Mouse (Mus musculus) MEL (cell line): Measurements from ENCODE around the gene Med13l. TPM values are rescaled to one million over a fixed set of nuclear protein-coding genes. Genes with fewer than 3 reads are reported as not detected.

Source experiments
- DNase-seq: peaks from one replicate; pipeline ENCODE4 v3.0.0; 2011; ENCODE audit warnings: low read depth, low spot score
- H3K27ac ChIP-seq: 2 replicates; pipeline ENCODE4 v1.5.1; 2012; ENCODE audit warnings: low read depth, mild to moderate bottlenecking, control low read depth, low read length, moderate library complexity; ENCODE audit not compliant: control insufficient read depth
- H3K27me3 ChIP-seq, 2 experiments: fragments of 150-350 bp in 1 of 2; sonication (generic) in 1 of 2; 2 replicates each; pipeline ENCODE4 v1.6.1; 2012; ENCODE audit warnings: low read length in 2 of 2, mild to moderate bottlenecking in 2 of 2, improper control_type of control experiment in 1 of 2, moderate library complexity in 1 of 2; ENCODE audit not compliant: insufficient read depth in 2 of 2, control insufficient read depth in 1 of 2
- H3K36me3 ChIP-seq, 2 experiments: 2 replicates each; pipeline ENCODE4 v1.6.1; 2012 to 2014; ENCODE audit warnings: low read length in 2 of 2, improper control_type of control experiment in 1 of 2, inconsistent platforms in 1 of 2, mild to moderate bottlenecking in 1 of 2; ENCODE audit not compliant: insufficient read depth in 2 of 2, control insufficient read depth in 1 of 2
- H3K4me1 ChIP-seq, 2 experiments: fragments of 150-350 bp in 1 of 2; sonication (generic) in 1 of 2; 2 replicates each; pipeline ENCODE4 v1.6.1; 2012; ENCODE audit warnings: low read length in 2 of 2, improper control_type of control experiment in 1 of 2, mild to moderate bottlenecking in 1 of 2; ENCODE audit not compliant: insufficient read depth in 2 of 2, control insufficient read depth in 1 of 2
- H3K4me3 ChIP-seq, 2 experiments: fragments of 150-350 bp in 1 of 2; sonication (generic) in 1 of 2; 2 replicates each; pipeline ENCODE4 v1.5.1; 2012; ENCODE audit warnings: low read depth in 2 of 2, low read length in 2 of 2, mild to moderate bottlenecking in 2 of 2, moderate library complexity in 2 of 2, control low read depth in 1 of 2, improper control_type of control experiment in 1 of 2; ENCODE audit not compliant: control insufficient read depth in 1 of 2, insufficient read depth in 1 of 2
- H3K79me2 ChIP-seq: 2 replicates; pipeline ENCODE4 v1.6.1; 2012; ENCODE audit warnings: mild to moderate bottlenecking, low read length, moderate library complexity; ENCODE audit not compliant: control insufficient read depth, poor library complexity, insufficient read depth
- H3K9ac ChIP-seq: 2 replicates; pipeline ENCODE4 v1.6.1; 2012; ENCODE audit warnings: low read depth, mild to moderate bottlenecking, control low read depth, low read length, moderate library complexity; ENCODE audit not compliant: control insufficient read depth, poor library complexity, severe bottlenecking
- H3K9me3 ChIP-seq: fragments of 150-350 bp; sonication (generic); replicated peaks from 2 replicates; pipeline ENCODE4 v1.6.1; 2012; ENCODE audit warnings: mild to moderate bottlenecking, low read length, improper control_type of control experiment, moderate library complexity; ENCODE audit not compliant: insufficient read depth
- BHLHE40 ChIP-seq: IDR thresholded peaks from 2 replicates; pipeline ENCODE4 v1.6.1; 2012; ENCODE audit warnings: low read depth, mild to moderate bottlenecking, inconsistent platforms, low read length, improper control_type of control experiment, borderline replicate concordance
- CHD1 ChIP-seq: IDR thresholded peaks from 2 replicates; pipeline ENCODE4 v1.6.1; 2012; ENCODE audit warnings: low read depth, mild to moderate bottlenecking, inconsistent platforms, low read length, improper control_type of control experiment
- CTCF ChIP-seq, 3 experiments: IDR thresholded peaks in 2 of 3; conservative IDR thresholded peaks in 1 of 3; 2 replicates each; pipeline ENCODE4 v1.5.1; 2011 to 2012; ENCODE audit warnings: low read length in 3 of 3, low read depth in 2 of 3, mild to moderate bottlenecking in 2 of 3, improper control_type of control experiment in 1 of 3, inconsistent platforms in 1 of 3, mixed read lengths in 1 of 3, moderate library complexity in 1 of 3; ENCODE audit not compliant: control insufficient read depth in 1 of 3, insufficient read depth in 1 of 3, poor library complexity in 1 of 3, severe bottlenecking in 1 of 3
- E2F4 ChIP-seq: IDR thresholded peaks from 2 replicates; pipeline ENCODE4 v1.6.1; 2011; ENCODE audit warnings: low read depth, low read length, improper control_type of control experiment, borderline replicate concordance
- EP300 ChIP-seq, 2 experiments: IDR thresholded peaks; 2 replicates each; pipeline ENCODE4 v1.6.1; 2011; ENCODE audit warnings: improper control_type of control experiment in 2 of 2, low read length in 2 of 2, low read depth in 1 of 2, mild to moderate bottlenecking in 1 of 2
- ETS1 ChIP-seq: IDR thresholded peaks from 2 replicates; pipeline ENCODE4 v1.6.1; 2012; ENCODE audit warnings: low read depth, mild to moderate bottlenecking, inconsistent platforms, low read length, improper control_type of control experiment, moderate library complexity
- GATA1 ChIP-seq: IDR thresholded peaks from 2 replicates; pipeline ENCODE4 v1.6.1; 2011; ENCODE audit warnings: low read depth, low read length, improper control_type of control experiment
- HCFC1 ChIP-seq: IDR thresholded peaks from 2 replicates; pipeline ENCODE4 v1.6.1; 2012; ENCODE audit warnings: low read depth, mild to moderate bottlenecking, inconsistent platforms, low read length, improper control_type of control experiment, moderate library complexity
- JUND ChIP-seq: IDR thresholded peaks from 2 replicates; pipeline ENCODE4 v1.6.1; 2011; ENCODE audit warnings: low read depth, mild to moderate bottlenecking, improper control_type of control experiment, low read length
- MAFK ChIP-seq: IDR thresholded peaks from 2 replicates; pipeline ENCODE4 v1.6.1; 2011; ENCODE audit warnings: low read depth, mild to moderate bottlenecking, low read length, improper control_type of control experiment, borderline replicate concordance
- MAZ ChIP-seq: IDR thresholded peaks from 2 replicates; pipeline ENCODE4 v1.6.1; 2012; ENCODE audit warnings: low read depth, mild to moderate bottlenecking, inconsistent platforms, low read length, improper control_type of control experiment
- MYC ChIP-seq: IDR thresholded peaks from 2 replicates; pipeline ENCODE4 v1.6.1; 2011; ENCODE audit warnings: low read depth, mild to moderate bottlenecking, low read length, improper control_type of control experiment, moderate library complexity
- NELFE ChIP-seq: IDR thresholded peaks from 2 replicates; pipeline ENCODE4 v1.6.1; 2011; ENCODE audit warnings: low read depth, low read length, improper control_type of control experiment
- POLR2A ChIP-seq, 2 experiments: IDR thresholded peaks; 2 replicates each; pipeline ENCODE4 v1.6.1; 2011 to 2012; ENCODE audit warnings: low read length in 2 of 2, mild to moderate bottlenecking in 2 of 2, control low read depth in 1 of 2, improper control_type of control experiment in 1 of 2, low read depth in 1 of 2, moderate library complexity in 1 of 2; ENCODE audit not compliant: control insufficient read depth in 1 of 2, insufficient read depth in 1 of 2, poor library complexity in 1 of 2
- POLR2AphosphoS2 ChIP-seq: IDR thresholded peaks from 2 replicates; pipeline ENCODE4 v1.6.1; 2011; ENCODE audit warnings: low read length, improper control_type of control experiment
- POLR2AphosphoS5 ChIP-seq: IDR thresholded peaks from 2 replicates; pipeline ENCODE4 v1.6.1; 2012; ENCODE audit warnings: low read depth, borderline replicate concordance, mild to moderate bottlenecking, inconsistent platforms, low read length, moderate library complexity, mixed read lengths
- RCOR1 ChIP-seq: IDR thresholded peaks from 2 replicates; pipeline ENCODE4 v1.6.1; 2012; ENCODE audit warnings: low read depth, mild to moderate bottlenecking, inconsistent platforms, low read length, improper control_type of control experiment
- SIN3A ChIP-seq: IDR thresholded peaks from 2 replicates; pipeline ENCODE4 v1.6.1; 2012; ENCODE audit warnings: low read length, improper control_type of control experiment, inconsistent platforms
- SMC3 ChIP-seq: IDR thresholded peaks from 2 replicates; pipeline ENCODE4 v1.6.1; 2011; ENCODE audit warnings: low read depth, low read length, improper control_type of control experiment
- TAL1 ChIP-seq: IDR thresholded peaks from 2 replicates; pipeline ENCODE4 v1.6.1; 2012; ENCODE audit warnings: mild to moderate bottlenecking, inconsistent platforms, low read length, moderate library complexity, mixed read lengths
- TBP ChIP-seq: IDR thresholded peaks from 2 replicates; pipeline ENCODE4 v1.8.0; 2011; ENCODE audit warnings: low read depth, low read length, improper control_type of control experiment
- ZKSCAN1 ChIP-seq: IDR thresholded peaks from 2 replicates; pipeline ENCODE4 v1.6.1; 2012; ENCODE audit warnings: low read depth, mild to moderate bottlenecking, inconsistent platforms, low read length, improper control_type of control experiment, moderate library complexity
- ZMIZ1 ChIP-seq: IDR thresholded peaks from 2 replicates; pipeline ENCODE4 v1.6.1; 2012; ENCODE audit warnings: low read depth, mild to moderate bottlenecking, inconsistent platforms, low read length, improper control_type of control experiment, moderate library complexity
- polyA plus RNA-seq, 2 experiments: library from polyadenylated mRNA; stranded (reverse) in 1 of 2; unstranded in 1 of 2; fragments of >175 nt in 1 of 2; fragments of >200 nt in 1 of 2; gene quantifications; 2 replicates each; pipeline versions ENCODE4 v1.2.1 to v1.2.4; 2012; ENCODE audit warnings: low replicate concordance in 2 of 2, low read depth in 1 of 2; ENCODE audit not compliant: insufficient read length in 2 of 2, insufficient read depth in 1 of 2, missing spikeins in 1 of 2
- total RNA-seq: library from RNA; depleted of rRNA; stranded (reverse); fragments of 300-350 nt; gene quantifications from 2 replicates; pipeline ENCODE4 v1.2.3, GENCODE M21; 2012

Med13l gene
- total and polyA plus RNA-seq, 3 experiments = 13.4 to 16.1 TPM; not detected in 1

DNA sequence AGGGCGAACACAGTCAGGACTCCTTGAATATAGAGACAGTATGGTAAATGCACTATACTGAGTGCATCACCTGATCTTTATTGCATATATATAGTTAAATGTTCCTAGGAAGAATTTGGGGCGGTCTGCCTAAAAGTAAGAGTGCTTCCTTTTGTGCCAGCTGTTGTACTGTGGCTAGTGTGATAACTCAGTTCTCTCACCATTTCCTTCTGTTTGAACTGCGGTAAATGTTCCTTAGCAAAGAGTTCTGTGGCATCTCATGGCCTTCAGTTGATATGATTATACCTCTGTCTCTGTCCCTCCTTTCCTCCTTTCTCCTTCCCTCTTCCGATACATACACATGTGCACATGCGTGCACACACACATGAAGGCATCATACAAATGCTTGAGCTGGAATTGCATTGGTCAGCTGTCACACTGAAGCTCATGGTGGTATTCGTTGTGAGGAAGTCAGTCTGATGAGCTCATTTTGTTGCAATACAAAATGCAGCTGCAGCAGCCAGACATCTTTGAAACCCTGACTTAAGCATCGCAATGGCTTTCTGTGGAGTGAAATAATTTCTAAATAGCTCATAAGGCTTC is 97.9 kb downstream of the Med13l start:
- Histone ChIP-seq H3K9me3 (no peaks in the 10 kb centered on the region), H3K27ac (no peak overlapping the region), H3K27me3 (no peaks in the 10 kb centered on the region), H3K9ac (no peak overlapping the region), H3K4me3 (no peak overlapping the region), H3K36me3 (peaks cover 0 to 7% of the 10 kb centered on the region in 2 experiments; a peak in 2 of 4 replicates), H3K79me2 (peaks cover 4% of the 10 kb centered on the region; the same call in 1 of the 2 replicates), H3K4me1 (peaks cover 0 to 3% of the 10 kb centered on the region in 2 experiments; a peak in 1 of 4 replicates)
- TF ChIP-seq ZMIZ1 (no peak), JUND (no peak), POLR2AphosphoS2 (no peak), ETS1 (no peak), MYC (no peak), SMC3 (no peak), POLR2AphosphoS5 (no peak), CTCF (IDR thresholded peaks at IDR 0.05 in 2 of 3, conservative IDR thresholded peaks at IDR 0.05 in 1 of 3; ENCODE audit: control insufficient read depth in 1 of 3, insufficient read depth in 1 of 3, low read depth in 2 of 3, low read length in 3 of 3, poor library complexity in 1 of 3, severe bottlenecking in 1 of 3) (no peak), SIN3A (no peak), BHLHE40 (no peak), TBP (no peak), RCOR1 (no peak), CHD1 (no peak), NELFE (no peak), POLR2A (IDR thresholded peaks at IDR 0.05; ENCODE audit: control insufficient read depth in 1 of 2, insufficient read depth in 1 of 2, low read depth in 1 of 2, low read length in 2 of 2, poor library complexity in 1 of 2) (no peak), MAZ (no peak), HCFC1 (no peak), E2F4 (no peak), MAFK (no peak)
- no peak for DNase-seq

DNA sequence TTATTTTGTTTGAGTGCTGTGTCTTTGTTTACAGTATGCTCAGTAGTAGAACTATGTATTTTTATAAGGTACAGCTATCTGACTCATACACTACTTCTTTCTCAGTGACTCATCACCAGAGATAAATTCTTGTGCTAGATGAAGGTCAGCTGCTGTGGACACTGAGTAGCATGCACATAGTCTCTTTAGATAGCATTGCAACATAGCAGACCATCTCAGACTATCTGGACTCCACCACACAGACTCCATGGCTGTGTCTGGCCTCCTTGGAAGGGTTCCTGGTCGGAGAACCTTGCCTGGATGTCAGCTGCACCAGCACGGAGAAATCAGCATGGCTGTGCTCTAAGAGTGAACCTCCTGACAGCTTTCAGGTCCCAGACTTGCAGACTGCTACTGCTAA is 99.2 kb downstream of the Med13l start:
- peaks cover 4% of the 10 kb centered on the region; the same call in 1 of the 2 replicates for H3K79me2 ChIP-seq
- no peaks in the 10 kb centered on the region for H3K9me3 ChIP-seq
- peaks cover 0 to 7% of the 10 kb centered on the region in 2 experiments; a peak in 2 of 4 replicates for H3K4me1 ChIP-seq
- no peak overlapping the region for H3K4me3 ChIP-seq
- no peak overlapping the region for H3K27ac ChIP-seq
- H3K9ac ChIP-seq = no peak overlapping the region
- no peaks in the 10 kb centered on the region for H3K27me3 ChIP-seq
- H3K36me3 ChIP-seq = peaks cover 0 to 7% of the 10 kb centered on the region in 2 experiments; a peak in 2 of 4 replicates
- peak in 1 of 2 experiments; percentile 24; a peak in 2 of 4 replicates for TF ChIP-seq EP300 (IDR thresholded peaks at IDR 0.05; ENCODE audit: low read depth in 1 of 2, low read length in 2 of 2)
- TF ChIP-seq ETS1 = peak; percentile 35; the same call in 1 of the 2 replicates
- TF ChIP-seq GATA1 = peak; percentile 42; the same call in 1 of the 2 replicates
- 0 out of 2 replicates have a peak, but pooled peaks have one; percentile 9 for TF ChIP-seq TAL1
- no peak for TF ChIP-seq ZKSCAN1
- no peak for TF ChIP-seq HCFC1
- TF ChIP-seq, all 39 proteins: peak for 4
- DNase-seq = no peak
